Mouse (Mus musculus): ENCODE results near the gene Mtmr12.

DNA sequence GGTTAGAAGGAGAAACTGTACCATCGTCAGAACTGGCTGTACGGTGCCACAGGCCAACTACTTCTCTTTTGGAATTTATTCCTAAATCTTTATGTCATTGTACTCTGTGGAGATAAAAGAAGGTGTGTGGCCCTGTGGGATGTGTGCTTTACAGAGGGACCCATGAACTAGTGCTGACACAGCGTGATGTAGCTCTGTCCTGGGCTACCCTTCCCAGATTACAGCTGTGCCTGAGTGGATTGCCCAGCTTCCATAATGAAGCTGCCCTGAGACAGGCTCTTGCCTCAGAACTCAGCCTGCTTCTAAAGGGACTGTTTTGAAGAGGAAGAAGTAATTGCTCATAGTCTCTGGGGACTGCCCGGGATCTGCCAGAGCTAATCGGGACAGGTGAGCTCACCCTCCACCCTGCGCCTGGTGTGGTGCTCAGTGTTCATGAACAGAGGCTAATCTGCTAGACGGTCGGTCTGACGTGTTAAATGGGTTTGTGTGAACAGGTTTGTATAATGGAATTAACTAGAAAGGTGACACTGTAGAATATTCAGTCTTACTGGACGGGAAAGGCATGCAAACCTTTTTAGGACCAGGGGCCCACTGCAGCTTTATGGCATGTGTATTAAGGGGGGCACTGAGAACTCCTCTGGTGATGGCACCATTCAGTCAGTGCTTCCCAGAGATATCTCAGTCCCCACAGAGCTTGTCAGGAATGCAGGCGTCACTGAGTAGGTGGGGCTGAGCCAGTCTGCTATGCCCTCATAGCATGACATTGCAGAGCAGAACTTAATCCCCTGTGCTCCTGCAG, 41.7 kb downstream of the Mtmr12 start:
- TF ChIP-seq POLR2A (IDR thresholded peaks at IDR 0.05; ENCODE audit: insufficient read depth, low read length) = no peak
- TF ChIP-seq CTCF (IDR thresholded peaks at IDR 0.05; ENCODE audit: low read depth, low read length) = no peak
- no peak for TF ChIP-seq EP300 (IDR thresholded peaks at IDR 0.05; ENCODE audit: insufficient read depth, low read depth, low read length)
